Mouse (Mus musculus) inflammation-experienced regulatory T-cells, adult 6 months (primary cell): ENCODE measurements around the gene Mapkap1. TPM values are rescaled to one million over a fixed set of nuclear protein-coding genes. Genes with fewer than 3 reads are reported as not detected.

Experiments used
- ATAC-seq: one replicate; pipeline ENCODE4 v1.8.0; 2017
- polyA plus RNA-seq, 3 experiments: library from polyadenylated mRNA; unstranded; fragments of 100-300 nt; shearing (Covaris generic); gene quantifications; one replicate each; pipeline ENCODE4 v1.2.1; 2017

Gene Mapkap1
- polyA plus RNA-seq, 3 experiments from 2014 or later: 16.3 to 23.3 (median 18.3) TPM

DNA sequence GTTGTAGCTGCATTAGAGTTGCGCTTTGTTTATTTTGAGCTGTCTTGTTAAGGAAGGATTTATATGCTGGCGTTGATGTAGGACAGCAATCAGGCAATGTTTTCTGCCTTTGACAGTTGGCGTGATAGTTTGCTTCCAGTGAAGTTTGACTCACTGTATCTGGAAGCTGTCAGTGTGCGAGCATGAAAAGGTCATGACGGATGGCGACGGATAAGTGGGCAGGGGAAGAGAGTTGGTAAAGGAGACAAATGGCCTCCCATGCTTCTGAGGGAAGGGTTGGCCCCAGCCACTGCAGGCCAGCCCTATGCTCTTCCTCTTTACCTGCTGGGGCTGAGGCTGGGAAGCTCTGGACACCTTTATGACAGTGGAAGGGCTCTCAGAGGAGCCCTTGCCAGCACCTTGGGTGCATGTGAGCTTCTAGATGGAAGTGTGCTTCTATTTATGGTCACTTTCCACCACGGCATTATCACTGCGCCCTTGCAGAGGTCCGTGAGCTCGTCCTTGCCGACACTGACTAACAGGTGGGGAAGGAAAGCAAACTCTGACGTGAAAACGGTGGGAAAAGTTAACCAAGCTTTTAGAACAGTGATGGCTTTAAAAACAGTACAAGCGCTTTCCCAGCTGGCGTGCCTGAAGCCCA is 185.3 kb downstream of the Mapkap1 start:
- no peak for ATAC-seq

DNA sequence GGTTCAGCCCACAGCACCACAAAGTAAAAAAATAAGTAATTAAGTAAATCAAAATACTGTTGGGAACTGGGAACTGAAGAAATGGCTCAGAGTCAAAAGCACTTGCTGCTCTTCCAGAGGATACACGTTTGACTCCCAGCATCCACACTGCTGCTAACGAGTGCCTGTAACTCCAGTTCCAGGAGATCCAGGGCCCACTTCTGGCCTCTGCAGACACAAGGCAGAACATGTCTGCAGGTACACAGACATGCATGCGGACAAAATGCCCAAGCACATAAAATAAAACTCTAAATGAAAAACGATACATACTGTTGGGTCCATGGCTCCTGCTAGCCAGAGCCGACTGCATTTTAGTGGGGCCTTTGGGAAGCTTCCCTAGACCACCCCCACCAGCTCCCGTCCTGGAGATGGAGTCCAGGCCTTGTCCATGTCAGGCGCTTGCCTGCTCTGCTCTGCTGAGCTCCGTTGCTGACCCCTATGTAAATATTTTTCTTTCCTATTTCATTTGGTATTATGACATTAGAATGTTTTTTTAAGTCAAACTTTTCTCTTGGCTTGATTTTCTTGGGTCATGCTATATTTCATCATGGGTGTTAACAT is 185.9 kb downstream of the Mapkap1 start:
- no peak for ATAC-seq

DNA sequence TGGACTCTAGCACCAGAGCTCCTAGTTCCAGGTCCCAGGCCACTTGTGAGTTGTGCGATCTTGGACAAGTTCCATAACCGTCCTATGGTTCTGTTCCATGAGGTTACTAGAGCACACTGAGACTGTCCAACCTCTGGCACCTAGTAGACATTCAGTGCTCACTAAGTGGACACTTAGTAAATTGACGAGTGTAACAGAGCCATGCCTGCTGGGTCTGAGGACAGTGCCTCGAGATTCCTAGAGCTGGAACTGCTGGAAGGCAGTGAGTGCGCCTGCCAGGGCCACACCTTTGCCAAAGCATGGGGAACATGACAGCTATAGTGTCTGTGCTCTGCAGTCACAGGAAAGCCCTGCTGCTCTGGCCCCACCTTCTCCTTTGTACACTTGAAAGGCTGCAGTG is 187.4 kb downstream of the Mapkap1 start:
- ATAC-seq: no peak

DNA sequence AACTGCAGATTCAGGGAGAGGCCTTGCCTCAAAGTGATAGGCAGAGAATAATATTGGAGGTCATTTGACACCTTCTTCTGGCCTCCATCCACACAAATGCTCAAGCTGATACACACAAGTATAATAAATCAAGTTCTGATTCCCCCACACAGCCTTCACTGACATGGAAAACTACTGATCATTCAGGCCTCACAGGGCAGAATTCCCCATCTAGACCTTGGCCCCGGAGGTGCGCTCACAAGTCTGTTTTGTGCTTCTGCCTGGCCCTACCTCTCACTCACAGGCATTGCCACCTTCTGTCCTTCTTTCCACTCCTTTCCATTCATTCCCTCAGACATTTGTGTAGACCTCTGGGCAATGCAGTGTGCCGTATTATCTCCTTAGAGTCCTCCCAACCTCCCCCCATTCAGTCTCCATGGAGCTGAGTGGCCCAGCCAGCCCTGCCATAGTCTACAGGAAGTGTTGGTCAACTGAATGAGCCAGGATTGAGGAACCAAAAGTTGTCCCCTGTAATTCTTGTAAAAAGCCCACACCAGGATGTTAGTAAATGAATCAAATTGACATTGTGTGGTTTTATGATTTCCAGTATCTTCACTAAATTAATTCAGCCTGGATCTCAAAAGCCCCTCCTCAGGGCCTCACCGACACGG is 193.2 kb downstream of the Mapkap1 start:
- no peak for ATAC-seq

DNA sequence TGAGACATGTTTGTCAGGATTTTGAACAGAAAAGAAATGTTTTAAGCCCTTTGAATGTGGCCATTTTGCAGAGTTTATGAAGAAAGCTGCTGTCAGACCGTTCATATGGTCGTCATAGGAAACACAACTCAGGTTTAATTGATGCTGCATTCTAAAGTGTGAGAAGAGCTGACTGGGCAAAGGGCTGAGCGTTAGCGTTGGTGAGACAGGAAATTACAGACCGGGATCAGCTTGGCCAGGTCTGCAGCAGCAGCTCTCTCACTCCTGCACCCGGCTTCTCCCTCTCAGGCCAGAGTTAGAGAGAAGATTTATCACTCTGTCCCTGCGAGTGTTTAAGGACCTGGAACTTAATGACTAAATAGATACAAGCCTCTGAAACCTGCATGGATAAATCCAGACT is 194.2 kb downstream of the Mapkap1 start:
- ATAC-seq: no peak

DNA sequence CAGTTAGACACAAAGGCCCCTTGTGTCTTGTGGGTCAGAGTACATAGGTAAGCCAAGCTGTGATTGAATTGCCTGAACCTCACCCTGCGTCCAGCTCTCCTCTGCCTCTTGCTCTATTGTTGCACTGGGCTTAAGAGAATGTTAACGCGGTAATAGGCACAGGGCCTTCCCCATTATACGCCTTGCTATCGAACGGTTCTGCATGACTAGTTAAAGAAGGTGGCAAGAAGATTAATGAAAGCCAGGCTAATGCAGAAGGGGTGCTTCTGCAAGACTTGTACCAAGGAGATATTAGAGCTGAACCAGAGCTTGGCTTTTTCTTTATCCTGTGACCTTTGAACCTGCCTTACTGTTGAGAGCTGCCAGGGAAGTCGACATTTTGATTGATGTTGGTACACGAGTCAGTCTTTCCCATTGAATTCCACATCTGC is 195.6 kb downstream of the Mapkap1 start:
- no peak for ATAC-seq

DNA sequence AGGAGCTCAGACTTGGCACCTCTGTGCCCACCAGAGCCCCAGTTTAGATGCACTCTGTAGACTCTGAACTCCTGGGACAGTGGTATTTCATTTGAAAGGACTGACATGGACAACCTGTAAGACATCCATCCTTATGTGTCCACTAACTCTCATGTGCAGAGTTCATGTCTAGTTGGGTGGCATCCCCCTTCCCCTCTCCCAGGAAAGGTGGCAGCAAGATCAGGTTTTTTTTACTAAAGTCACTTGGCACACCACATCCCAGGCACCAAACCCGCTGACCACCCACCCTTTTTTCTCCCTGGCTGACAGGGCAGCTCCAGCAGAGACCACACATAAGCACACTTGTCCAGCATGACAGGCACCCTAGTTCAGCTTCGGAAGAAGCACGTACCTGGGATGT is 196.3 kb downstream of the Mapkap1 start:
- no peak for ATAC-seq

DNA sequence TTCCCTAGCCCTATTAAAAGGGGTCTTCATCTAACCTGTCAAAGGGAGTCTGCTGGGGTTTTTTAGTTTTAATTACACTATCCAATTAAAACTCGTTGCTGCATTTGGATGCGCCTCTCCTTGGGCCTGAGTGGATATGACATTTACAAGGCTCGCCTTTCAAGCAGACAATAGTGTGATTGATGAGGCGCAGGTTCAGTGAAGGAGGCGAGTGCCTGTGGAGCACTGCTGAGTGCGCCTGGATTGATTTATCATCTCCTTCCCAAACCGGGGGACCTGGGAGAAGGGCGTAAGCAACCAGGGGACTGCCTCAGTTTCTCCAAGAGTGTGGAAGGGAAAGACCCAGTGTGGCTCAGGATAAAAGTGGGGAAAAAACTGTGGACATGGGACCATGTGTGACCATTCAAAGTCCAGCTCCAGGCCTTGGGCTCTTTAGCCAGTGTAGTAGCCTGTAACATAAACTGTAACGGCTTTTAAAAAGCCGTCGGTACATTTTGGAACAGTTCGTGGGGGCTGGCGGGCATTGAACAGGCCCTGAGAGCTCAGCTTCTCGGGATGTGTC is 197.2 kb downstream of the Mapkap1 start:
- ATAC-seq: no peak

DNA sequence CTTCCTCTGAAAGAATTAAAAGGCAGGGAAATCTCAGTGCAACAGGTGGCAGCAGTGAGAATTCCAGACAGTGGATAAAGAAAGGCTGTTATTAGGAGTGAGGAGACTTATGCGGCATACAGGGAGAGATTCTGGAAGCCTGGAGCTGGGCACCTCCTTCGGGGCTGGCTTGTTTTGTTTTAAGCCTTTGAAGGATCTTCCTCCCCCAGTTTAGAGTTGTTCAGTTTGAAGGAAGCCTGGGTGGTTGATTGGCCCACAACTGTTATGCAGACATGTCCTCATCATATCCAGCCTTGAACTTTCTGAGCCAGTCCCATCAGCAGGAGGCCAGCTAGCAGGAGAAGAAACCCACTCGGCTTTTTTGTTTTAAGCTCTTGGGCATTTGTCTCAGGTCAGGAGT is 198.5 kb downstream of the Mapkap1 start:
- ATAC-seq: no peak

DNA sequence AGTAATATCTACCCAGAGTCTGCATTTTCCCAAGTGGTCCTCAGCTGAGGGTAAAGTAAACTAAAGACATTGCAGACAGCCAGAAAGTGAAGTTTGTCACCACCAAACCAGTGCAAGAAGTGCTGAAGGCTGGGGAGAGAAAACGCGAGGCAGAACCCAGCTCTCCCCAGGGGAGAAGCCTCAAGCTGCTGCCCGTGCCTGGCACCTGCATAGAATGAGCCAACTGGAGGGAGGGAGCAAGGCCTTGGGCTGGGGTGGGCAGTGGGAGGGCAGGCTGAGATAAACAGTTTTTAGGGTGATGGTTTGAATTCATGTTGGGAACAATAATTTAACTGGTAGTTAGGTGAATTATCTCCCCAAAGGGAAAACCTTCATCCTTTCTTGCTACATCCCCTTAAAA is 202.3 kb downstream of the Mapkap1 start:
- no peak for ATAC-seq

DNA sequence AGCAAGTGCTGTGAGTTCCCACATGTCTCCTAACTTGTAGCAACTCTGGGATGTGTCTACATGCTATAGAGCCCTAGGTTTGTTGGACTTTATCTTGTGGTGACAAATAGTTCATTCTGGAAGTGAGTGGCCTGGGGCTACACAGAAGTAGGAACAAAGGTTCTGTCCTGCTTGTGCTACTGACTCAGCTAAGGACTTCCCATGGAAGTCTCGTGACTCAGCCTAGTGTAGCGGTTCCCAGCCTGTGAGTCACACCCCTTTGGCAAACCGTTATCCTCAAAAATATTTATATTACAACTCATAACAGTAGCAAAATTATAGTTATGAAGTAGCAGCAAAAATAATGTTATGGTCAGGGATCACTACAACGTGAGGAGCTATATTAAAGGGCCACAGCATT is 202.9 kb downstream of the Mapkap1 start:
- no peak for ATAC-seq

DNA sequence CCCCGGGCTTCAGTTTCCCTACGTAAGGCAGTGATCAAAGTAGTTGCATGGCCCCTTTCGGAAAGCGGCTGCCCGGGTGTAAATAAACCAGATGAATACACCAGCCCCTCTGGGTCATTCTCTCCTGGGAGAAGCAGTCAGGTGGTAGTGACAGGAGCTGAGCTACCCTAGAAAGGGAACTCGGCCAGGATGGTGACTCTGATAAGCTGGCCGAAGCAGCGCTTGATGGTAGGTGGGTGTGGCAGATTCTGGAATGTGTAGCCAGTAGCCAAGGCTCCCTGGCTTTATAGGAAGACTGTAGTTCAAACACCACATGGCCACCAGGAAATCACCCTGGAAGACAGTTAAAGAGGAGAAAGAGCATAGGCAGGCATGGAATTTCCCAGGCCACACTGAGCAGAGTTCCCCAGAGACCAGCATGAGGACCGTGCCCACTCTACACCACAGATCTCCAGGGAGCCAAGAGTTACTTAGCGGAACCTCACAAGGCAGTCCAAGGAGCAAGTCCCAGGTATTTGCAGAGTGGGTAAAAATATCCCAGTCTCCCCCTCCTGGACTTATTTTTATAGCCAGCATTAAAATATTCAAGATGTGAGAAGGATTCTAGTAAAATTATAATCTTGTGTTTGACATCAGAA is 214.3 kb downstream of the Mapkap1 start:
- no peak for ATAC-seq

DNA sequence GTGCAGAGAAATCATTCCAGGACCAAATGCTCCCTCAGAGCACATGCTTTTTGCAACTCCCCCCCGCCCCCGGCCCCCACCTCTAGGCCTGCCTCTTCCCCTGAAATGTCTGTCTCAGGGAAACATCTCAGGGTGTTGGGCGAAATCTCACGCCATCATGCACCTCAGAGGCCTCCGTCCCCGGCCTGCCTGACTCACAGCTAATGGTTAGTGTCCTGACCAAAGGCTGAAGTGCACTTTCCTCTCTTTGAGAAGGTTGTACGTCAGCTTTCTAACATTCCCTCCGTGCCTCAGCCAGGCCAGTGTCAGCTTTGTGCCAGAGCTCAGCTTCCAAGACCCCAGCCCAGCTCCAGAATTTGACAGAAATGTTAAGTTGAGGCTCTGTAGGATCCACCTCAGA is 214.9 kb downstream of the Mapkap1 start:
- ATAC-seq: no peak

DNA sequence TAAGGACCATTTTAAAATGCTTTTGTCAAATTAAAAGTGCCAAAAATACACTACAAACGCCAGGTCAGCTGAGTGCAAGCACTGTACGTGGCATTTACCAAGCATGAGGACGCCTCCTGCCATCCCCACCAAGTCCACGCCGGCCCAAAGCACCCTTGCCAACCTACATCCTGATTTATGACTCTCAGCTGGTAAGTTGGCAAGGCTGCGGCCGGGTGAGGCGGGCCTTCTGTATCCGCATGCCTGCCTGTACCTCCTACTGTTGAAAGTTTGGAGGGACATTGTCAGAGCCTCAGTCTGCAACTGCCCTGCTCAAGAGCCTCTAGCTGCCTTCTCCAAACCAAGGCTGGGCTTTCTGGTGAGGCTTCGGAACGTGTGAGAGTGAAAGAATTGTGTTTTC is 215.9 kb downstream of the Mapkap1 start:
- ATAC-seq: no peak

DNA sequence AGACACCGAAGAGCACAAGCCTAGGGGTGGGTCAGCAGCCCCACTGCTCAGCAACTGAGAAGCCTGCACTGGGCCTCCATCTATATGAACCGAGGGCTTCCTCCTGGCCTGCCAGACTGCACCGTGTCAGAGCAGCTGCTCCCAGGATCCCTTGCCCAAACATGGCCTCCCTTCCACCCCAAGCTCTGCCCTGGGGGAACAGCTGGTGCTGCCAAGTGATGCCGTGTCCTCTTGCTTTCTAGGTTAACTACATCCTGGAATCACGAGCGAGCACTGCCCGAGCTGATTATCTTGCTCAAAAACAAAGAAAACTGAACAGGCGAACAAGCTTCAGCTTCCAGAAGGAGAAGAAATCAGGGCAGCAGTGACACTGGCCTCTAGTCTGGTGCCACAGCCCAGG is 216.6 kb downstream of the Mapkap1 start:
- ATAC-seq: no peak

DNA sequence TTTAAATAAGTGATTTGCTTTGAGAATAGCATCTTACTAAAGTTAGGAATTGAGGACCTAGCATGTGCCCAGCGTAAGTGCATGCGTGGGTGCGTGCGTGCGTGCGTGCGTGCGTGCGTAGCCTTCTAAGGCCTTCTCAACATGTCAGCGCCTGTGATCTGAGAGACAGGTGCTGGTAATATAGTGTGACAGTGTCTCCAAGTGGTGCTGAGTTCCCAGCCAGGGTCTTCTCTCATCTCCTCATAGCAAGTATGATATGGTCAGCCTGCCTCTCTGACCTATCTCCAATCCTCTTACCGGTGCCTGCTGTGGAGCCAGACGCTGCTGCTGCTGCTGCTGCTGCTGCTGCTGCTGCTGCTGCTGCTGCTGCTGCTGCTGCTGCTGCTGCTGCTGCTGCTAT is 217.5 kb downstream of the Mapkap1 start:
- no peak for ATAC-seq

DNA sequence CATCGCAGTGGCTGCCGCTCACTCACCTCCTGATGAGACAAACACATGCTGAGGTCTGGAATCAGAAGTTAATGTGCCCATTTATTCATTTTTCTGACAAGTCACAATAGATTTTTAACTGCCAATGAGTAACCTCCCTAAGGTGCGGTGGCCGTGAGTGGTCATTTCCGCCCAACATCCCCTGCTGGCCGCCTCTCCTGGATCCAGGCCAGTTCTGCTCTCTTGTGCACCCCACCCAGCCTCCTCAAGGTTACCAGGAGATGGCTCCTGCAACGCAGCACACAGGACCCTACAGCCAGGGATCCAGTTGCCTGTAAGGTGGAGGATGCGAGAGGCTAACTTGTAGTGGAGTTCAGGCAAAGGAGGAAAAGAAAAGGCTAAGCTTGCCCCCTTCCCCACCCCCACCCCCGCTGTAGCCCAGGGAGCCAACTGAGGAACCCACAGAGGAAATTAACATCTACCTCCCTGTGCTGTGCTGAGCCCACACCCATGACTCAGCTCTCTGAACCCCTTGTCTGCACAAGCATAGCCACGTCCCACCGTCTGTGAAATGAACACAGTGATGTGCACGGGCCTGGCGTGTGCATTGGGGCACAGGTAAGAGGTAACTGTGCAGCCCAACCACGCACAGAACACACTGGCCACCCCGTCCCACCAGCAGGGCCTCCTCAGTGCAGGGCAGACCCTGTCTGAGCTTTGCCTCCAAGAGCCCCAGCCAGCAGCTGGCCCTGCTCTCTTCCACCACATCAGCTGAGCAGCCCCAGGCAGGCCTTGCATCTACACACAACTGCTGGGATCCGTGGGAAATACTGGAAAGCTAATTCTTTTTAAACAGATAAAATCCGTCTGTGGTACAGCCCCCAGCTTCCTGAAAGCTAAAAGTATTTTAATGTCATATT is 221.0 kb downstream of the Mapkap1 start:
- ATAC-seq: no peak

DNA sequence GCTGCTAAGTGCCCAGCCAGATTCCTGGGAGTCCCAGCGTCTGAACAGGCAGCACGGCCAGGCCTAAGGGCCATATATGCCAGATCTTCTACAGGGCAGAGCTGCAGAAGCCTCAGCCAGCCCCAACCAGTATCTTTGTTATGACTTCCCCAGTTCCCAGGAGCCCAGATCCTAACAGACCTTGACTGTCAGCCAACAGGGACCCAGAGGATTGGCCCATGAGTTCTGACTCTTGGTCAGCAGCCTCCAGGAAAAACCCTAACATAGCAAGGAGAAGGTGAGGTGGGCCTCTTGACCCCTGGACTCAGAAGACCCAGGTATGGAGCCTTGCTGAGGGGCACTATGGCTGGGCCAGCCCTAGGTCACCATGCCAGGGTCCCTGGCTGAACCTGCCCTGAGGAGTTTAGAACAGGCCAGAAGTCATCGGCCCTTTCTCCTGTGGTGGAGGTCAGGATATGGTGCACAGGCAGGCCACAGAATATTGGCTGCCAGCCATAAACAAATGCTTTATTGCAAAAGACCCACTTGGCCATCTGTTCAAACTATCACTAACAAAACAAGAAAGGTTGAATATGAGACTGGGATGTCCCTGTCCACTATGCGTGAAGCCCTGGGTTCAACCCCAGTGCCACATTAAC is 222.5 kb downstream of the Mapkap1 start:
- no peak for ATAC-seq

DNA sequence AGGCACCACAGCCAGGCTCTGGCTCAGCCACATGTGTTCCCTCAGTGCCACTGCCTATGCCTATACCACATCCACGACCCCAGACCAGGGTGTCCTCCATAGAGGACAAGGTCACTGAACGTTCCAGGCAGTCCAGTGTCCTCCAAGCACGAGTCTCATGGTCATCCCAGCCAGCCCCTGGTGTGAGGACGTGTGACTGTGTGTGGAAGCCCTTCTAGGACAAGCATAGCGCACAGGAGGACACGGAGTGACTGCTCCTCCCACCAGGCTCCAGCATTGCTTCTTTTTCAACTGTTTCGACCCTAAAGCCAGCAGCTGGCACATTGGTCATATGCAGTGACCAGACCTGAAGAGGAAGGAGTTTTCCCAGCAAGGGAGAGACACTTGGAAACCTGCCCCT is 223.2 kb downstream of the Mapkap1 start:
- no peak for ATAC-seq

DNA sequence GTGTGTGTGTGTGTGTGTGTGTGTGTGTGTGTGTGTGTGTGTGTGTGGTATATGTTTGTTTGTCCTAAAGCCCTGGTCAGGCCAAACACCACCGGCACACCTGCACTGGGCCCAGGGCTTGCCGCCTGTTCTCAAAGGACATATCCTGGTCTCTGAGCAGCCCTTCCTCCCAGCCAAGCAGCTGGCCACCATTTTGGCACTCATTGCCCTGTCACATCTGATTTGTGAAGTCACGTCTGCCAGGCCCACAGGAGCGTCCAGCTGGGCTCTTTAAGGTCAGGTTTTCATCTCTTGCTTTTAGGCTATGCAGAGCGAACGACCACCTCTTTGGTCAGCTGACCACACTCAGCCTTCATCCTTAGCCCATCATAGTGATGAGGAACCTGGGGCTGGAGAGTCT is 223.9 kb downstream of the Mapkap1 start:
- no peak for ATAC-seq

DNA sequence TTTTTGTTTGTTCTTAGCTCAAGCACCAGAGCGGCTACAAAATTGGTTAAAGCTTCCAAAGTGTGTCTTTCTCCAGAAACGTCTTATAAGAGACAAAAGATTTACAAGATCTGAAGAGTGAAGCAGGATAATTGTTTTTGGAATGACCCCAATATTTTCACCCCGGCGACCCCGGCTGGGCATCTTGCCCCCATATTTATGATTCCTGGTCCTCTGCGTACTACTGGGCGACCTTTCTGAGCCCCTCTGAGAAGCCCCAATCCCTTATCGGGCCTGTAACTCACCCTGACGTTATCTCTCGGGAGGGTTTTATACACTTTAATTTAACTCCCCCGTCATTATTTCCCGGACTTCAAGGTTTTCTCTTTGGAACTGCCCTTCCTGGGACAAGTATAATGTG is 225.5 kb downstream of the Mapkap1 start:
- no peak for ATAC-seq
